Mouse (Mus musculus): ENCODE results near the gene Mapk7. TPM values are rescaled to one million over a fixed set of nuclear protein-coding genes. Genes with fewer than 3 reads are reported as not detected.

Gene Mapk7
- 10 to 100 TPM; 15.7 to 16.5 TPM for total RNA-seq (2021)
- long read RNA-seq, experiment 1, transcript Mapk7-201 (7 exons, 3,019 nt): major isoform, 8 of 34 reads
- long read RNA-seq, experiment 1, partial matches to known transcripts: 13 of 34 reads
- long read RNA-seq, experiment 1, other reads (novel, unspliced or antisense): 11 of 34 reads
- long read RNA-seq, experiment 2, transcript Mapk7-201 (7 exons, 3,019 nt): major isoform, 7 of 30 reads
- long read RNA-seq, experiment 2, partial matches to known transcripts: 9 of 30 reads
- long read RNA-seq, experiment 2, other reads (novel, unspliced or antisense): 11 of 30 reads

- DNase-seq: peak; percentile 99
Measured at GRCm38 (mm10) chr11:61494129-61494997, at the start of gene Mapk7. Gene Mapk7, minus strand, starts transcription at chr11:61494406.

GRCm38 (mm10) chr11:61541106-61541505, 46.9 kb upstream of the Mapk7 start:
- no peak for DNase-seq

DNA sequence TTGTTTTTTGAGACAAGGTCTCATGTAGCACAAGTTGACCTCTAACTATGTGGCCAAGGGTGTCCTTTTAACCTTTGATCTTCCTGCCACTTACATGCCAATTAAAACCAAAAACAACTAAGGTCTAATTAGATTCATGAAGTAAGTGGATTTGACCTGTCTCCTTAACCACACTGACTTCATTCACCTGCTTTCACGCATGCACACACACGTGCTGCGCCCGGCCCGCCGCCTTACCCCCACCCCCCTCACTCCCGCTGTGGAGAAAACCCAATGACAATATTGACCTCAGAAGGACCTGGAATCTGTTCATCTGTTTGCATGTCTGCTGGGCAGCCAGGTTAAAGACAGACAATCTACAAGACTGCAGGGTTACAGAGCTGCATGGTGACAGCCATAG, 46.4 kb upstream of the Mapk7 start:
- no peak for DNase-seq

- DNase-seq: no peak
Measured at GRCm38 (mm10) chr11:61537362-61537761, 43.2 kb upstream of the Mapk7 start.

- no peak for DNase-seq
Measured at GRCm38 (mm10) chr11:61536952-61537351, 42.7 kb upstream of the Mapk7 start.

- DNase-seq: no peak
Measured at GRCm38 (mm10) chr11:61535530-61535929, 41.3 kb upstream of the Mapk7 start.

DNA sequence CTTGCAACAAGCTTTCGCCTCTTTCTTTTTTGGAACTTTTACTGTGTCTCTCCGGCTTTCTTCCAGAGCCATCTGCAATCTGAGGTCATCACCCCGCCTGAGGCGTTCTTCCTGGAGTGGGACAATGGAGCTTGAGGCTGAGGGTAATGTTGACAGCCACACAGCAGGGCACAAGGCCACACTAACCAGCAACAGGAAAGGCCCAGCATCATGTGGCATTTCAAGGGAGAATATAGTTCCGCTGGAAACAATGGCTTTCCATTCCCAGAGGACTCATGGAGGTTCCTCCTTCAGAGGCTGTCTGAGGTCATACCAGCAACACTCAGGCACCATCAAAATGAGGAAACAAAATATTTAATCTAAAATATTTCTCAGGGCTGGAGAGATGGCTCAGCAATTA, 39.4 kb upstream of the Mapk7 start:
- peak; percentile 25 for DNase-seq

DNA sequence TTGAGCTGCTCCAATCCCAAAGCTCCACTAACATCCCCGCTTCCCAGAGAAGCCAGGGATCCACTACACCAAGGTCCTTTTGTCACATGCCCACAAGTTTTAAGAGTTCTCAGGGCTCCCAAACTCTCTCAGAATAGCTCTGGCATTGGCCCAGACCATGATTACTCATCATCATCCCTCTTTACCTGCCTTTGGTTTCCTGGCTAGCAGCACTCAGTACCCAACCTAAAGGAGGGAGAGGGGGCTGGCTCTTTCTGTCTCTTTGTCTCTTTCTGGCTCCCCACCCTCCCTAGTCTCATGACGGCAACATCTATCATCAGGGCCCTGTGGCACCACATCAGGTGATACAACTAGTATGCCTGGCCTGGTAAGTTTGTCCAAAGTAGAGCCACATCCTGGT, 38.6 kb upstream of the Mapk7 start:
- DNase-seq: peak; percentile 31

DNA sequence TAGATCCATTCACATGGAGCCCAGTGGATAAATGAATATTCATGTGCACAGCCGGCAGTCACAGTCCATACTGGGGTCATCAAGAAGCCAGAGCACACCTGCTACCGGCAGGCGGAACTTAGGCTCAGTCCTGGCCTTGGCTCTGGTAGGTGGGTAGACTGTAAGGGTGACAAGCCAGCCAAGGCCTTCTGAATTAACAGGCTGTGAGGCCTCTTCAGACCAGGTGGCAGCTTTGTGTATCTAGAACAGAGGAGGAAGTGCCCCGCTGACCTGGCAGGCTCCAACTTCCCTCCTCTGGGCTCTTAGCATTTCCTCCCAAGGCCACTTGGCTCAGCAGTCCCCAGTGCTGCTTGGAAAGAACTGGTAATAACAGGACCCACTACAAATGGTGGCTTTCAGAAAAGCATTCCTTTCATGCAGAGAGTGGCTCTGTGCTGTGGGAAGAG, 35.1 kb upstream of the Mapk7 start:
- DNase-seq: peak; percentile 26

DNA sequence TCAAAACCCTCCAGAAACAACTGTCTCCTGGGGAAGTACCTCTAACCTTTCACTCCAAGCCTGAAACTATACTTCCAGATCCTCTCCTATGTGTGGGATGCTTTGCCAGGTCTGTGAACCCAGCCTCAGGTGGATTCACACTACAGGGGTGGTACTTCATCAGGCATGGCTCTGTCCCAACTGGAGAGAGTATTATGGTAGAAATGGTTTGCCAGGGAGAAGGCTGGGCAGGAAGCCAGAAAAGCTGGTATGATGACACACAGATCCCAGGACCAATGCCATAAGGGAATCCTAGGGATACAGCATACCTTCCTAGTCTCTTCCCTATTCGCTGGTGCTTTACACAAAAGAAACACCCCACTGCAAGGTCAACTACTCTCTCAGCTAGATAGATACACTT, 32.7 kb upstream of the Mapk7 start:
- DNase-seq: peak; percentile 62

DNA sequence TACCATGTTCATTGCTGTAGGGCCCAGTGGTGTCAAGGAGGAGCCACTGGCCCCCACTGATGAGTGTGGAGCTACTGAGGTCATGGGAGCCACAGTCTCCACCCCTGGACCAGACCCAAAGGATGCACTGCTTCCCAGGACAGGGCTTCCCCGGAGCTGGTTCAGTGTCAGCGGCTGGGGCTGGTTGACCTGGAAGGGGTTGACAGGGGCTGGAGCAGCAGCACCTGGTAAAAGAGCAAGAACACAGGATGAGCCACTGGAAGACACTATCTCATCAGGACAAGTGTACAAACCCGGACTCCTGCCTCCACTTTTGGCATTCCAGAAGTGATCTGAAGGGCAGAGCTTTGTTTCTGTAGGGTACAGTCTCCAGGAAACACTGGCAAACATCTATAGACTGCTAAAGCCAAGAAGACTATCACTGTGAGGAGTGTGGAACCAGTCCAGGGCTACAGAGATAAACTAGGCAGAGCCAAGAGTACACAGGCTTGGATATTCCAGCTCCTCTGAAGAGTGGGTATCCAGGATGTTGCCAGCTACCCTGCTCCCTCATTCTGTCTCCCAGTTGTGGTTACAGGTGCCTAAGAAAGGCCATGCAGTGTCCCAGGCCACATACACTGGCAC, 25.4 kb upstream of the Mapk7 start:
- no peak for DNase-seq

GRCm38 (mm10) chr11:61518871-61519270, 24.7 kb upstream of the Mapk7 start:
- DNase-seq: no peak

GRCm38 (mm10) chr11:61517971-61518370, 23.8 kb upstream of the Mapk7 start:
- no peak for DNase-seq

DNA sequence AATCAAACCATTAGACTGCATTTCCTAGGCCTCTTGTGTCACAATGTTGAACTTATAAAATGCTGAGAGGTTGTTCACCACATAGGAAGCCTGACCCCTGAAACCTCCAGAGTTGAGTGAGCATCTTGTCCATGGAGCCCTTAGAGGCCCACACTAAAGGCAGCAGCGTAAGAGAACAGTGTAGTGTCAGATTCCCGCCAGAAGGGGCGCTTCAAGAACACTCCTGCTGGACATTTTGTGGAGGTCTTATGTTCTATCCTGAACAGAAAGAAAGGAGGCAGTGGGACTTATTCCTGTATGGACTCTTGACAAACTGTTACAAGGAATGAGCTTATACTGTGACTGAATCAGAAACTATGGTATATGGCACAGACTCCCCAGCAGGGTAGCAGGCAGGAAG, 20.7 kb upstream of the Mapk7 start:
- DNase-seq: peak; percentile 47

DNA sequence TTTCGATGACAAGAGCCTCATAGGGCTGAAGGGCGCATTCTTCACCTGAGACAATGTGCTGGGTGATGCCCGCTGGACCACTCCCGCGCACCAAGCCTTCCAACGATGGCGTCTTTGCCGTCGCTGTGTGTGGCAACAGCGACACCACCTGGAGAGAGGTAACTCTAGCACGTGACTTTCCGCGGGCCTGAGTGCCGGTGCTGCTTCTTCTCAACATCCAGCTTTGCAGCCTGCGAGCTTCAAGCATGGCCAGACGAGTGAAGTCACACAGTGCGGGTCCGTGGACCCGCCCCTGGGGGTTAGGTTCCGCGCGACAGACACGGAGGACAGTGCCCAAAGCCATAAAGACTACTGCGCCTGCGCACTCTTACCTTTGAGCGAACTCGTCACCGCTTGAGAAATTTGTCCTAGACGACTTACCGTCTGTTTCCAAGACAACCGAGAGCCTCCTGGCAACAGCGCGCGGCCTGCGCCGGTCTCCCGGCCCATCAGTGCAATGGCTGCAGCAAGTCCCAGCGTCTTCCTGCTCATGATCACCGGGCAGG, 10.6 kb upstream of the Mapk7 start, which contains the start of gene B9d1:
TSS of gene B9d1 (plus strand) at position 432 of the 545 bp plus-strand sequence.
- DNase-seq: peak; percentile 94

- no peak for DNase-seq
Measured at GRCm38 (mm10) chr11:61503933-61504332, 9.7 kb upstream of the Mapk7 start.

DNA sequence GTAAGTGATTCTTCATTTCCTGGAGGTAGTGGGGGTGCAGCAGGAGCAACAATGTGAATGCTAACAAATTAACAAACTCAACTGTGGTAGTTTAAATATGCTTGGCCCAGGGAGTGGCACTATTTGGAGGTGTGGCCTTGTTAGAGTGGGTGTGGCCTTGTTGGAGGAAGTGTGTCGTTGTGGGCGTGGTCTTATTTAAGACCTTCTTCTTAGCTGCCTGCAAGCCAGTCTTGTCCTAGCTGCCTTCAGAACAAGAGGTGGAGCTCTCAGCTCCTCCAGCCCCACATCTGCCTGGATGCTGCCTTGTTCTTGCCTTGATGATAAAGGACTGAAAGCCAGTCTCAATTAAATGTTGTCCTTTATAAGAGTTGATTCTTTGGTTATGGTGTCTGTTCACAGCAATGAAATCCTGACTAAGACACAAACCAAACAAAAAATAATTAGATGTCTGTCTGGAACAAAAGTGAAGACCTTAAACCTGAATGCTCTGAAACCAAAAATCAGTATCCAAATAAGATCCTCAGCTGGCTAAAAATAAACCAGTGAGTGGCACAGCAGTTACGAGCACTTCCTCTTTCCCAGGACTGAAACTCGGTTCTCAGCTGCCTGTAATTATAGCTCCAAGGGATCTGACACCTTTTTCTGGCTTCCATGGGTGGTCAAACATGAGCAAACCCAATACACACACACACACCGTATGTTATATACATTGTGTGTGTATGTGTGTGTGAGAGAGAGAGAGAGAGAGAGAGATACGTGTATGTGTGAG, 4.7 kb upstream of the Mapk7 start:
- no peak for DNase-seq

GRCm38 (mm10) chr11:61497490-61497889, 3.3 kb upstream of the Mapk7 start:
- no peak for DNase-seq

DNA sequence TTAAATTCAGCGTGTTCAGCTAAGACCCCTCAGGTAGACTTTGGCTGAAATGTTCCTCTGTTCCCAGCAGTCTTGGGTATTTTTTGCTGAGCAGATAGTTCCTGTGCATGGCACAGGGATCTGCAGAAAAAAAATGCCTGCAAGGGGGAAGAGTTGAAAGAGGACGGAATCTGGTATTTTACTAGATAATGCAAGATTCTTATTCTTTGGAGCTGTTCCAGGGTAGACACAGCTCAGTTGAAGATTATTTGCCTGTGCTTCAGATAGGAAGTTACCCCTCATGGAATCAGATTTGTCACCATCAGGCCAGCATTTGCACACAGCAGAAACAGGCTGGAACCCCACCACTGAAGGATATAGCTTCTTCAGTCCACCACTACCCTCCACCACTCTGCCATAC, 1.3 kb upstream of the Mapk7 start:
- no peak for DNase-seq

DNA sequence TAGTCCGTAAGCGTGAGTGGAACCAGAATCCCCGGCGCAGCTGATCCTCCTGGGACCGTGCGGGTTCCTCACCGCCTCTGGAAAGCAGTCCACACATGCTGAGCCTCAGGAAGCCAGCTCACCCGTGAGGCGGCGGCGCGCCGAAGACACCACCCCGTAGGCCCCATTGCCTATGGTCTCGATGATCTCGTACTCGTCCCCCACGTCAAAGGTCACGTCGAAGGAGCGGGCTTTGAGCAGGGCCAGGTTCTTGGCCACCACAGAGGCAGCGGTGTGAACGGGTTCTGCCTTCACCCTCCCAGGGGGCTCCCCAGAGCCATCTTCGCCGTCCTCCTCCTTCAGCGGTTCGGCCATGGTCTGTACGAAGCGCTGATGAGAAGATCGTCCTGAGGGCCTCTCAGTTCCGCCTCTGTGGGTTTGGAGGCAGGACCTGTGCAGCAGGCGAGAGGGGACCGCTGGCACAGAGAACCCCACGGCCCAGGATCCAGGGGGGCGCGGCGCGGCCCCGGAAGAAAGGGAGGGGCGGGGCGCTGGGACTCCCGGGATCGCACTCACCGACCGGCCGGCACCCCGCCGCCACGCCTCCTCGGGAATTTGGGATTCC, 579 bp downstream of the Mapk7 start:
- DNase-seq: peak; percentile 44

GRCm38 (mm10) chr11:61492749-61493401, 1.3 kb downstream of the Mapk7 start:
- no peak for DNase-seq

Measured in adrenal gland, postnatal 10 days (tissue).